Mouse (Mus musculus) natural killer cell, adult 2 months (primary cell): ENCODE data around the gene Tmem50b.
"Not testable (repeated sequence)": the region's sequence is repeated elsewhere in the genome, so short reads cannot be mapped to it uniquely, and the experiment has no call there.

Experiments used
- DNase-seq, 2 experiments: peaks; one replicate each; pipeline ENCODE4 v3.0.0; 2022; ENCODE audit warnings: low spot score in 2 of 2

Tmem50b gene

GRCm38 (mm10) chr16:91538513-91538912, 59.1 kb downstream of the Tmem50b start:
- DNase-seq: peak in 1 of 2 experiments; percentile 58

- DNase-seq: no peak
Observed at GRCm38 (mm10) chr16:91538051-91538450, 59.5 kb downstream of the Tmem50b start.

- no peak for DNase-seq
Observed at GRCm38 (mm10) chr16:91537065-91537464, 60.5 kb downstream of the Tmem50b start.

- no peak for DNase-seq
Observed at GRCm38 (mm10) chr16:91536372-91536771, 61.2 kb downstream of the Tmem50b start.

- DNase-seq: no peak
Observed at GRCm38 (mm10) chr16:91534888-91535287, 62.7 kb downstream of the Tmem50b start.

GRCm38 (mm10) chr16:91534477-91534876, 63.1 kb downstream of the Tmem50b start:
- no peak for DNase-seq

GRCm38 (mm10) chr16:91533097-91534001, 64.3 kb downstream of the Tmem50b start:
- DNase-seq: peak; percentile 80 to 81

GRCm38 (mm10) chr16:91532429-91532828, 65.2 kb downstream of the Tmem50b start:
- no peak for DNase-seq

GRCm38 (mm10) chr16:91531856-91532255, 65.7 kb downstream of the Tmem50b start:
- DNase-seq: no peak

GRCm38 (mm10) chr16:91530830-91531229, 66.8 kb downstream of the Tmem50b start:
- DNase-seq: not testable (repeated sequence)

GRCm38 (mm10) chr16:91528578-91528977, 69.0 kb downstream of the Tmem50b start:
- DNase-seq: no peak

GRCm38 (mm10) chr16:91527500-91527899, 70.1 kb downstream of the Tmem50b start:
- DNase-seq: no peak

- DNase-seq: no peak
Observed at GRCm38 (mm10) chr16:91527051-91527450, 70.5 kb downstream of the Tmem50b start.

GRCm38 (mm10) chr16:91526274-91526673, 71.3 kb downstream of the Tmem50b start:
- no peak for DNase-seq
